Mouse (Mus musculus) heart, embryonic 11.5 days (tissue): Measurements from ENCODE around the gene Ppia. TPM values are rescaled to one million over a fixed set of nuclear protein-coding genes. Genes with fewer than 3 reads are reported as not detected.

Experiments used
- ATAC-seq: fragments of 200-750 bp; cut with Nextera tagmentation; replicated peaks from 2 replicates; pipeline ENCODE4 v1.8.0; 2017; ENCODE audit warnings: moderate library complexity; ENCODE audit not compliant: insufficient number of reproducible peaks, low FRiP score, low TSS enrichment
- H3K27ac ChIP-seq: fragments of 300-500 bp; sonication (generic); 2 replicates; pipeline ENCODE4 v1.5.1; 2014; ENCODE audit warnings: mild to moderate bottlenecking, low read depth, low read length
- H3K27me3 ChIP-seq: fragments of 300-500 bp; sonication (generic); 2 replicates; pipeline ENCODE4 v1.6.1; 2014; ENCODE audit warnings: mild to moderate bottlenecking, low read length, mixed read lengths; ENCODE audit not compliant: control insufficient read depth, insufficient read depth
- H3K36me3 ChIP-seq: fragments of 300-500 bp; sonication (generic); 2 replicates; pipeline ENCODE4 v1.6.1; 2014; ENCODE audit warnings: mild to moderate bottlenecking, low read length, moderate library complexity, mixed read lengths; ENCODE audit not compliant: control insufficient read depth, insufficient read depth
- H3K4me1 ChIP-seq: fragments of 300-500 bp; sonication (generic); 2 replicates; pipeline ENCODE4 v1.6.1; 2014; ENCODE audit warnings: low read length; ENCODE audit not compliant: control insufficient read depth, insufficient read depth
- H3K4me2 ChIP-seq: fragments of 300-500 bp; sonication (generic); 2 replicates; pipeline ENCODE4 v1.6.1; 2014; ENCODE audit warnings: mild to moderate bottlenecking, moderate library complexity
- H3K4me3 ChIP-seq: fragments of 300-500 bp; sonication (generic); 2 replicates; pipeline ENCODE4 v1.5.1; 2014; ENCODE audit warnings: low read depth, low read length
- H3K9ac ChIP-seq: fragments of 300-500 bp; sonication (generic); 2 replicates; pipeline ENCODE4 v1.6.1; 2014; ENCODE audit warnings: mild to moderate bottlenecking, low read depth, low read length, moderate library complexity
- H3K9me3 ChIP-seq: fragments of 300-500 bp; sonication (generic); replicated peaks from 2 replicates; pipeline ENCODE4 v1.6.1; 2016; ENCODE audit warnings: low read length; ENCODE audit not compliant: control insufficient read depth
- WGBS: fragments of 180-500 bp; shearing (Covaris S2); extraction: QIAGEN DNeasy Blood & Tissue Kit; methylation state at CpG from one replicate; pipeline ENCODE4 v1.1.7; 2014; ENCODE audit not compliant: insufficient replicate concordance; 5-methylcytosine and 5-hydroxymethylcytosine counted together
- polyA plus RNA-seq: library from polyadenylated mRNA; unstranded; fragments of >200 nt; fragmentation: Nextera tagmentation; extraction: Ambion mirVana; gene quantifications from 2 replicates; pipeline ENCODE4 v1.2.1, GENCODE M21; 2014

Gene Ppia
- polyA plus RNA-seq, 1 experiment from 2014 or later = 4,598 TPM

- Histone ChIP-seq H3K27me3 (no peaks in the 10 kb centered on the region), H3K27ac (no peak overlapping the region), H3K9ac (no peak overlapping the region), H3K4me3 (no peak overlapping the region), H3K4me2 (no peak overlapping the region), H3K36me3 (peaks cover 54% of the 10 kb centered on the region), H3K9me3 (no peaks in the 10 kb centered on the region), H3K4me1 (no peaks in the 10 kb centered on the region)
- no peak for ATAC-seq
- WGBS = 91% methylated on average over 10 of the region's 10 CpGs
These were observed 17.1 kb upstream of the Ppia start for GRCm38 (mm10) chr11:6398141-6398540.

DNA sequence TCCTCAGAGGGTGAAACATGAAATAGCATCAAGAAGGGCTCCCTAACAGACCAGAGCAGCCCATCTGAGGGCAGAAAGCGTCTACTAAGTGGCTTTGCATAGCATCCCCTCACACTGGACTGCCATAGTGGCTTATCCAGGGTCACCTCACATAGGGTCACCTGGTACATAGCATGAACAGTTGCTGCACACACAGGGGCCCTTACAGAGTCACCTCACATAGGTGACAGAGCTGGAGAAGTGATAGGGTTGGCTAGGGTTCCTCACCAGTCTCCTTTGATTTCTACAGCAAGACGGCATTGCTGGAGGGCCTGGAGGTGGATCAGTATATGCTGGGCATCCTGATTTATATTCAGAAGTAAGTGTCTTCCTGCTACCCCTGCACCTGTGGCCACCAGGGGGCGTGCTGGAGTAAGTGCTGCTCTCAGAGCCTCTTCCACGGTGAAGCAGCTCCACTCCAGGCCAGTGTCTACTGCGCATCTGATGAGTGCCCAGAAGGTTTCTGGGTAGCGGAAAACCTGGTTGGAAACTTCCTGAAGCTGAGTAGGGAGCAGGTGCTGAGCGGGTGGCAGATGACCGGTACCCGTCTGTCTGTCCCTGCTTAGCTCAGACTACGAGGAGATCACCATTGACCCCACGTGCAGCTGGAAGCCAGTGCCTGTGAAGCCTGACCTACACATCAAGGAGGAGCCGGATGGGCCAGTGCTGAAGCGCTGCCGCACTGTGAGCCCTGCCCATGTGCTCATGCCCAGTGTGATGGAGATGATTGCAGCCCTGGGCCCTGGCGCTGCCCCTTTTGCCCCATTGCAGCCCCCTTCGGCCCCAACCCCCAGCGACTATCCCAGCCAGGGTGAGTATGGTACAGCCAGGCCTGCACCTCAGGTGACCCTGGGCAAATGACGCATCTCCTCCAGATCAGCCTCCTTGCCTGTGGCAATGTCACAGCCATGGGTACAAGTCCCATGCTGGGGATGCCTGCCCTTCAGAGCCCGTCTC is 12.4 kb upstream of the Ppia start:
- Histone ChIP-seq H3K9ac (no peak overlapping the region), H3K4me3 (no peak overlapping the region), H3K9me3 (no peaks in the 10 kb centered on the region), H3K27ac (no peak overlapping the region), H3K36me3 (peaks cover 62% of the 10 kb centered on the region), H3K27me3 (no peaks in the 10 kb centered on the region), H3K4me2 (no peak overlapping the region), H3K4me1 (peaks cover 21% of the 10 kb centered on the region)
- 86% methylated on average over 19 of the region's 19 CpGs for WGBS
- ATAC-seq = no peak

DNA sequence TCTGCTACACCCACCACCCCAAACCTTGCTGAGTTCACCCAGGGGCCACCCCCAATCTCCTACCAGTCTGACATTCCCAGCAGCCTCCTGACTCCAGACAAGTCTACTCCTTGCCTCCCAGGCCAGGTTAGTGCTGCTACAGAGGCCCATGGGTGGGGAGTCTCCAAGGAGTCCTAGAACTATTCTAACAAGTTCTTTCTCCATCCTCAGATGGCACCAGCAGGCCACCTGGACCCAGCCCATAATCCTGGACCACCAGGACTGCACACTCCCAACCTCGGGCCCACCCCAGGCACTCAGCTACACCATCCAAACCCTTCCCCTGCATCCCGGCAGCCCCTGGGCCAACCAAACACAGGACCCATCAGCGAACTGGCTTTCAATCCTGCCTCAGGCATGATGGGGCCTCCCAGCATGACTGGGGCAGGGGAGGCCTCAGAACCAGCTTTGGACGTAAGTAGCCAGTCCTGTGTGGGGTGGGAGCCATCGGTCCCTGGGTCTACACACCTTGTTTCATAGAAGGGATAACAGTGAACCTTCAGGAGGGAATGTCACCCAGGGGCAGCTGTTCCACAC is 11.3 kb upstream of the Ppia start:
- peaks cover 21% of the 10 kb centered on the region for H3K4me1 ChIP-seq
- H3K27me3 ChIP-seq = no peaks in the 10 kb centered on the region
- H3K4me2 ChIP-seq = no peak overlapping the region
- H3K36me3 ChIP-seq = peaks cover 62% of the 10 kb centered on the region
- no peak for ATAC-seq
- H3K4me3 ChIP-seq = no peak overlapping the region
- H3K9me3 ChIP-seq = no peaks in the 10 kb centered on the region
- no peak overlapping the region for H3K27ac ChIP-seq
- H3K9ac ChIP-seq = no peak overlapping the region
- WGBS = 91% methylated on average over 5 of the region's 5 CpGs

- H3K27ac ChIP-seq = peak overlapping the region; percentile 84
- 90% methylated on average over 9 of the region's 9 CpGs for WGBS
- no peaks in the 10 kb centered on the region for H3K27me3 ChIP-seq
- peaks cover 51% of the 10 kb centered on the region for H3K36me3 ChIP-seq
- H3K4me2 ChIP-seq = no peak overlapping the region
- H3K9me3 ChIP-seq = no peaks in the 10 kb centered on the region
- H3K9ac ChIP-seq = peak overlapping the region; percentile 23; the same call in 1 of the 2 replicates
- H3K4me3 ChIP-seq = no peak overlapping the region
- no peak for ATAC-seq
- peaks cover 21% of the 10 kb centered on the region for H3K4me1 ChIP-seq
These were observed 10.3 kb upstream of the Ppia start for GRCm38 (mm10) chr11:6404699-6405566.

GRCm38 (mm10) chr11:6405591-6406081 is 9.6 kb upstream of the Ppia start:
- Histone ChIP-seq H3K36me3 (peaks cover 46% of the 10 kb centered on the region), H3K9me3 (no peaks in the 10 kb centered on the region), H3K27ac (peak overlapping the region; percentile 84), H3K4me3 (no peak overlapping the region), H3K9ac (peak overlapping the region; percentile 23; the same call in 1 of the 2 replicates), H3K4me1 (peaks cover 21% of the 10 kb centered on the region), H3K27me3 (no peaks in the 10 kb centered on the region), H3K4me2 (no peak overlapping the region)
- 72% methylated on average over 4 of the region's 4 CpGs for WGBS
- ATAC-seq = no peak

GRCm38 (mm10) chr11:6406251-6407161 is 8.7 kb upstream of the Ppia start:
- Histone ChIP-seq H3K9me3 (no peaks in the 10 kb centered on the region), H3K27me3 (no peaks in the 10 kb centered on the region), H3K4me3 (no peak overlapping the region), H3K36me3 (peaks cover 38% of the 10 kb centered on the region), H3K4me2 (peak overlapping the region; percentile 5; the same call in 1 of the 2 replicates), H3K27ac (peak overlapping the region; percentile 84), H3K4me1 (peaks cover 21% of the 10 kb centered on the region), H3K9ac (peak overlapping the region; percentile 52)
- WGBS = 29% methylated on average over 14 of the region's 14 CpGs
- peak; percentile 57 for ATAC-seq

GRCm38 (mm10) chr11:6407162-6407621 is 8.1 kb upstream of the Ppia start:
- Histone ChIP-seq H3K36me3 (peaks cover 34% of the 10 kb centered on the region), H3K4me2 (no peak overlapping the region), H3K4me1 (peaks cover 21% of the 10 kb centered on the region), H3K27ac (no peak overlapping the region), H3K27me3 (no peaks in the 10 kb centered on the region), H3K4me3 (no peak overlapping the region), H3K9ac (no peak overlapping the region), H3K9me3 (no peaks in the 10 kb centered on the region)
- no peak for ATAC-seq
- WGBS = 79% methylated on average over 3 of the region's 3 CpGs
